Mouse (Mus musculus): ENCODE measurements at regions not wholly inside any gene's neighbourhood (a gene's known extent, or its start where the extent isn't known, plus 50 kb on each side); places are given as distances from the start of the nearest gene placed in this dataset.

- no peak for DNase-seq (ENCODE audit: low spot score)
Observed at GRCm38 (mm10) chr17:52448701-52449100, 153.8 kb upstream of the Kcnh8 start.

- DNase-seq (ENCODE audit: low spot score), result no peak
Observed at GRCm38 (mm10) chr17:52459303-52459996, 143.1 kb upstream of the Kcnh8 start.

GRCm38 (mm10) chr17:52459997-52460387, 142.5 kb upstream of the Kcnh8 start:
- no peak for DNase-seq (ENCODE audit: low spot score)

- DNase-seq (ENCODE audit: low spot score), result peak; percentile 18
Observed at GRCm38 (mm10) chr17:52461264-52461663, 141.2 kb upstream of the Kcnh8 start.

- DNase-seq (ENCODE audit: low spot score), result peak; percentile 68
Observed at GRCm38 (mm10) chr17:52461709-52462141, 140.8 kb upstream of the Kcnh8 start.

GRCm38 (mm10) chr17:52462361-52462760, 140.1 kb upstream of the Kcnh8 start:
- DNase-seq (ENCODE audit: low spot score), result no peak

- DNase-seq (ENCODE audit: low spot score), result no peak
Observed at GRCm38 (mm10) chr17:52468464-52468863, 134.0 kb upstream of the Kcnh8 start.

- no peak for DNase-seq (ENCODE audit: low spot score)
Observed at GRCm38 (mm10) chr17:52479327-52480086, 123.0 kb upstream of the Kcnh8 start.

GRCm38 (mm10) chr17:52480087-52480638, 122.3 kb upstream of the Kcnh8 start:
- DNase-seq (ENCODE audit: low spot score), result no peak

- DNase-seq (ENCODE audit: low spot score), result no peak
Observed at GRCm38 (mm10) chr17:52506760-52507159, 95.7 kb upstream of the Kcnh8 start.

- no peak for DNase-seq (ENCODE audit: low spot score)
Observed at GRCm38 (mm10) chr17:52530260-52530659, 72.2 kb upstream of the Kcnh8 start.
